Mouse (Mus musculus) forelimb bud, embryonic 11.5 days (tissue): ENCODE data around the gene Gal3st4.

ENCODE experiments used
- DNase-seq: peaks from one replicate; pipeline ENCODE4 v3.0.0-alpha.2; 2012; ENCODE audit warnings: low read depth, low spot score

Gal3st4 gene

DNA sequence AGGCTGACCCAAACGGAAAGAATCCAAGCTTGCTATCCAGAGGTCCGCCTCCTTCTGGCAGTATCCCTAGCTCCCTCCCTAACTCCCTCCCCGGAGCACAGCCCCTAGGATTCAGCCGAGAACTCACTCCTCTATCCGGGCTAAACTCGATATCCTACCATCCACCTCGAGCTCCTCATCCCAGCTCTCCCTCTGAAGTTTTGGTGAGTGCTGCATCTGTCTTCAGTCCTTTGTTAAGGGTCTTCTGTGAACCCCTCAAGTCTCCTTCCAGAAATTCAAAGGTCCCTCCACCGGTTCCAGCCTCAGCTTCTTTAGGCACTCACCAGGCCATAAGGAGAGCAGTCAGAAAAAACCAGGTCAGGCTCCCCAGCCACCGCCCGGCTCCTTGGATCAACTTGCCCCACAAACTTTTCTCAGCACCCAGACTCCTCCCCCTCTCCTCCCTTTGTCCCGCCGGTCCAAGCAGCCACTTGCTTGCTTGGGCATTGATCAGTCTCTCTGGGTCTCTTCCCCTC, at the start of gene Gal3st4:
Gene Gal3st4, minus strand, starts transcription at position 432 of the 515 bp plus-strand sequence.
- DNase-seq = peak; percentile 43

DNA sequence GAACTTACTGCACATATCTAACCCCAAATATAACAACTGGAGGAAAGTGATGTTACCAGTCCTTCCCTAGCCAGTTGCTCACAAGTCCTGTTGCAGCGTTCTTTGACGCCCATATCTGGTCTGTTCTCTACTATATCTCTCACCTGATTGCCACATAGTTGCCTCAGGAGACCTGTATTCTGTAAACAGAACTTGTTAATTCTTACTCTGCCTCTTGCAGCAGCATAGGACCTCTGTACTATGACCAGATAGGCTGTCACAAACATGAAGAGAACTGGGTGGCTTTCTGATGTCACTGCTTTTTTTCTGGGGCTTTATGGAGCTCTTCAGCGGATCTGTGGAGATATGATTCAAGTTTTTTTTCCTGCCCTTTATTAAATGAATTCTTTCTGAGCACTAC, 40.2 kb upstream of the Gal3st4 start:
- no peak for DNase-seq

DNA sequence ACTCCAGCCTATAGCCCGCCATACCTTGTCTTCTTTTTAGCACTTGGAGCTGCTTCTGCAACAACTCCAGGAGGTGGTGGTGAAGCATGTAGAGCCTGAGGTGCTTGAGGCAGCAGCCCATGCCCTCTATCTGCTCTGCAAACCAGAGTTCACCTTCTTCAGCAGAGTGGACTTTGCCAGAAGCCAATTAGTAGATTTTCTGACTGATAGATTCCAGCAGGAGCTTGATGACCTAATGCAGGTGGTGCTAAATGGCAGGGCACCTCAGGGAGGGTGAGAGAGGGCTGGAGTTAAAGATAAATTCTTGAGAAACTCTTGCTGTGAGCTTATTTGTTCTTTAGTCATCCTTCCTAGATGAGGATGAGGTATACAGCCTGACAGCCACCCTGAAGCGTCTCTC, 27.0 kb upstream of the Gal3st4 start:
- no peak for DNase-seq

DNA sequence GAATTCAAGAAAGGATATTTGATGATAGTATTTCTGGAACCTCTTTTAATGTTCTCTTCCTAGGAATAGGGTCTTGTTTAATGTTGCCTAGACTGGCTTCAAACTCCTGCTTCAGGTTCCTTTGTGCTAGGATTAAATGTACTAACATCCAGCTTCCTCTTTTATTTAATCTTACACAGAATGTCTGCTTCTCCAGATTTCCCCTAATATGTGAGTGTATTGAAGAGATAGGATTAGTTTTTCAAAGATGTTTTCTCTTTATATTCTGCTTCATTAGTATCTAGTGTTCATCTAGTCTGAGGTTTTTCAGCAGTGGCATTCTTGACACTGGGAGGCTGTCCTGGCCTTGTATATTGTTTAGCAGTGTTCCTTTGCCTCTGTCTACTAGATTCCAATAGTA, 21.5 kb upstream of the Gal3st4 start:
- DNase-seq = no peak

DNA sequence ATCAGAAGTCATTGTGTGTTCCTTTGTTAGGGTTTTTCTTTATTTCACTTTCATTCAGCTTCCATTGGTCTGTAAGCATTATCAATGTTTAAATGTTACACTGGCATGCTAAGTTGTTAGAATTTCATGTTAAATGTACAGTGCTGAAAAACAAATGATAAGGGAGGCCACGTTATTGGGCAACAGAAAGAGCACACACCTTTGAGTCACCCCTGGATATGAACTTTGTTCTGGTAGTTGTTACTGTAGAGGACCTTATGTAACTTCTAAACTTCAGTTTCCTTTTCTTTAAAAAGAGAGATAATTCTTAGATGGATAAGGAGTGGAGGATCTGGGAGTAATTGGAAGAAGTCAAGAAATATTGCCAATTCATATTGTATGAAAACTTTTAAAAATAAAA, 19.0 kb upstream of the Gal3st4 start:
- DNase-seq = no peak

DNA sequence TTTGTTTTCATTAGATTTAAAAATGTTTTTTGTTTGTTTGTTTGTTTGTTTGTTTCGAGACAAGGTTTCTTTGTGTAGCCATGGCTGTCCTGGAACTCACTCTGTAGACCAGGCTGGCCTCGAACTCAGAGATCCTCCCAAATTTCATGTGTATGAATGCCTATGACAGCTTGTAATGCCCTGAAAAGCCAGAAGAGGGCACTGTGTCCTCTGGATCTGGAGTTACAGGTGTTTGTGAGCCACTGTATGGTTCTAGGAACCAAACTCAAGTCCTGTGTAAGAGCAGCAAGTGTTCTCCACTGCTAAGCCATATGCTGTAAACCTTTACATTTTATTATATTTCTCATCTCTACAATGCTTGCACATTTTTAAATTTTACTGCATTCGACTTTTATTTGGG, 15.2 kb upstream of the Gal3st4 start:
- no peak for DNase-seq

DNA sequence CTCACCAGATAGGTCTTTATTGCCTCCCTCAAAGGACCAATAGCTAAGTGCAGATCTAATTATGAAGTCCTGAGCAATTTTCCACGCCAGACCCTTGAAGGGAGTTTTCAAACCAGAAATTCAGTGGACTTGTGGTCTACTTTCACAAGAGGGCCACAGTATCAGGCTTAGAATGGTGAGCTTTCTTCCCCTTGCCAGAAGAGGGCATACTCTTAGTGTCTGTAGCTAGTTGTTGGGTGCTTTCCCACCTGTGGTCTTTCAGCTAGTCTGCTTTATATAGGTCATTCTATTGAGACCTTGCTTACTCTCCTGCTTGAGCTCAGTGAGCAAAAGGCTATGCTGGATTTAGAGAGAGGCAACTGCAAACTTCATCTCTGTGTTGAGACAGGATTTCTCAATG, 10.9 kb upstream of the Gal3st4 start:
- no peak for DNase-seq

DNA sequence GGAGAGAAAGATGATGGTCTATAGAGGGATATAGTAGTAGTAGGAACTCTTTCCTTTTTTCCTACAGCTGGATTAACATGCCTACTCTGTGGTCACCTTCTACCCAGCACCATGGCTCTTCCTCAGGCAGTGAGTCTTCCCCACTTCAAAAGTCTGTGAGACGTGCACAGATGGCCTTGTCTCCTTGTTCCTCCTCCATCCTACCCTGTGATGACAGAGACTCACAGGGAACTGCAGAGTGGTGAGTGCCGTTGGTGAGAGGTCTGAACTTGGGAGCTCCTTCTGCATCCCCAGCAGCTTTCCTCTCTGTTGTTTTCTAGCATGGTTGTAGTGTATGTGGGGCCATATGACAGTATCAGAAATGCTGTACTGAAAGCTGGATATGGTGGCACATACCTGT, 9.2 kb upstream of the Gal3st4 start:
- no peak for DNase-seq

DNA sequence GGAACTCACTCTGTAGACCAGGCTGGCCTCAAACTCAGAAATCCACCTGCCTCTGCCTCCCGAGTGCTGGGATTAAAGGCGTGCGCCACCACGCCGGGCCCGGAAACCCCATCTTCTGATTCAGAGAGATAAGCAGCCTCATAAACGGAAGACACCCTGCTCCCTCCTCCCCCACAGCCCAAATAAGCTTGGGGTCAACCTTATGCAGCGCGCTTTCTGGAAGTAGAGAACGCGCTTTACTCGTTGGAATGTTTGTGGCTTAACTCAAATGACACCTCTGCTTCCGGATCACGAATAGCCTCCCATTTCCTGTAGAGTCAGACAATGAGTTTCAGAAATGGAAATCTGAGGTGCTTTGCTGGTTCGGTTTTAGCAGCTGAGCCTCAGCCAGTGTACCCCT, 8.2 kb upstream of the Gal3st4 start:
- DNase-seq = no peak

DNA sequence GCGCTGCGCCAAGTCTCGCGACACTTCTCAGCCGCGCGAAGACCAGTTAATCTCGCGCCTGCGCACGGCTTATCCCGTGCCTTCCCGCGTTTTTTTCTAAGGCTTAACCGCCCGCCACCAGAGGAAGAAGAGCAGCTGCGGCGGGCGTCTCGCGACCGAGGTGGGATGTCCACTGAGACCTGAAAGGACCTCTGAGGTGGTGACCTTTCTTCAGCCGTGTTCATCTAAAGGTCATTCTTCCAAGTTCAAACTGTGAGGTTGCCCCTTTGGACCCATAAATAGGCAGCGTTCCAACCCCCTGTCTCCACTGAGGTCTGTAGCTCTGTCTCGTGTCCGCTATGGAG, 7.8 kb upstream of the Gal3st4 start:
- DNase-seq = no peak

DNA sequence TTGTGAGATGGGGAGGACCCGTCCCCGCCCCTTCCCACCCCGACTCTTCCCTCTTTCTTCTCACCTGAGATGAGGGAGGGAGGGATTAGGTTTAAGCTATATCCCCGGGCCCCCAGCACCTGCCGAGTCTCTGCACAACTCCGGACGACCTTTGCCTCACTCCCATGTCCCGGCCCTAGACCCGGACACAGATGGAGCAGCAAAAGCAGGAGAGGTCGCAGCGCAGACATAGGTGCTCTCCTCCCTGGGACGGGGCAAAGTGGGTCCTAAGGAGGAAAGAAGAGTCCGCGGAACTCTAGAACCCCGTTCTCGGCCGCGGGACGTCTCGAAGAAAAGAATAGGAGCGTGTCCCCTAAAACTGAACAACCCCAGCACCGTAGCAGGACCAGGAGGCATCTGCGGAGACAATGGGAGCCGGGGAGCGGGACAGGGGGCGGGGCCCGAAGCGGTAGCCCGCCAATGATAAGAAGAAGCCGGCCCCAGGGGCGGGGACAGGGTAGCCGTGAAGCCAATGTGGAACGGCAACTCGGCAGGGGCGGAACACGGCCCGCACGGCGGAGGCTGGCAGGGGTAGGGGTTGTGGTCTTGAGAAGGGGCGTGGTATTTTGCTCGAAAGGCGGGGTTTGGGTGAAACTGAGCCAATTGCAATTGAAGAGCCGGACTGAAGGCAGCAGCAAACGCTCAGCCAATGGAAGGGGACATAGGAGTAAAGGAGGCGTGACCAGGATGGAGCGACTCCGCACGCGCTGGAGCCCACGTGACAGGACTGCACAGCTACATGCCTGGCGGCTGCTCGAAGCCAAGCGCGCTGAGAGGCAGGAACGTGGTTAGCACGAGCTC, 7.2 kb upstream of the Gal3st4 start, which contains the start of the genes Gm43720, Gpc2 and Stag3:
Gene Gm43720, minus strand, starts transcription at position 374 of the 840 bp plus-strand sequence.
Gene Gpc2, minus strand, starts transcription at position 421 of the 840 bp plus-strand sequence.
Gene Stag3, plus strand, starts transcription at position 656 of the 840 bp plus-strand sequence.
- DNase-seq = peak; percentile 99

DNA sequence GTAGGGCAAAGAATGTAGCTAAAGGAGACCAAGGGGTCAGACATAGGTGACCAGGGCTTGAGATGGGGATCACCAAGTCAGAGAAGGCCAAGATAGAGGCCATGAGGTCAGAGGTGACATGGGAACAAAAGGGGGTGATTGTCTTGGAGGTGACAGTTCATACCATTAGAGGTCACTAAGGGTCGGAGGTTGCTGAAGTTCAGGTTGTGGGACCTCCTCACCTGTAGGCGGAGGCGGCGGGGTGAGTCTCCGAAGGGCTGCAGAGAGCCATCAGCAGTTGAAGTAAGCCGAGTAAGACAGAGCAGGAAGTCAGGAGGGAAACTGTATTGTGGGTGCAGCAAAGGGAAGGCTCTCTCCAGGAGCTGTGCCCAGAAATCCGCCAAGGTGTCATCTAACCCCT, 5.4 kb upstream of the Gal3st4 start:
- no peak for DNase-seq

DNA sequence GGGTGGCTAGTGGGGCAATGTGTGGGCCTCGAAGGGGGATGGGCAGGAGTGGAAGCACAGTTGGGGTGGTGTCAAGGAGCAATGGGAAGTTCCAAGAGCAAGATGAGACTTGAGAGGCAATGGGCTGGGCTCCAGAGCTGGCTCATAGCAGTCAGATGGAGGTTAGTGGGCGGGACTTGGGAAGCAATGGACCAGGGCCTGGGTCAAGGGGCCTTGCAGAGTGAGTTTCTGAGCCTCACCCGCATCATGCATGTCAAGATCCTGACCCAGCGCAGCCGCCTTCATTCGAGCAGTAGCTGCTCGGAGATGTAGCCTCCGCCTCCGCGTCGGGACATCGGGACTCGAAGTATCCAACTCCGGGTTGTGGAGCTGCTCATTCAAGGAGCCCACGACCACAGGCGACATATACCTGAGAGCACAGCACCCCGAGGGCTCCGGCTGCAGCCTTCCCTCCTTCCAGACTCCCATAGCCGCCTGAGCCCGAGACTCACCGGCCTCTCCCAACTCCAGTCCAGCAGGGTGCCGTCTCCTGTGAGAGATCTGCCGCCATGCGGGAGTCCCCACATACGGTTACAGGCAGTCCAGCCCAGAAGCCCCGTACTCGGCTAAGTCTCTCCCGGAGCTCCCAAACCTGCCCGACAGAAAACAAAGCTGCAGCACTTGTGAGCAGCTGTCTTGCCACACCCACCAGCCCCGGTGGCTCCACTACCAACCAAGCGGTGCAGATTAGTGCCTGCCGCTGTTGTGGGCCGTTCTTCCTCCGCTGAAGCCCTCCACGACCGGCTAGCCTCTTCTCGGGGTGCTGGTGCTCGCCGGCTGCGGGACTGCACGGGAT, 2.8 kb upstream of the Gal3st4 start:
- DNase-seq = no peak

DNA sequence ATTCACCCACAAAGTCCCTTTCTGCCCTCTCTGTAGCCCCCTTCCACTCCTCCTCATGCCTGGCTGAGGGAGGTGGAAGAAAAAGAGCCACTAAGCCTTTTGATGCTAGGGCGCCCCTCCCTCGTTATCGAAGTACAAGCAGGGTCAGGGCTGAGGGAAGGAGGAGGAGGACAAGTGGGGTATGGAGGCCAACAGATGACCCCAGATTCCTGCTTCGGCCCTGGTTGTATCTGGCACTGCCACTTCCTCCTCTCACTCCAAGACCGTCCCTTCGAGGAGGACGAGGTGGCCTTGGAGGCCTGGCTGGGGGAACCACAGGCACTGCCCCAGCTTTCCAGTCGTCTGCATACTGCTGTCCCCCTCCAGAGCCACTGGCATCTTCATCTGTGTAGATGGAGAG, 1.5 kb upstream of the Gal3st4 start:
- no peak for DNase-seq

DNA sequence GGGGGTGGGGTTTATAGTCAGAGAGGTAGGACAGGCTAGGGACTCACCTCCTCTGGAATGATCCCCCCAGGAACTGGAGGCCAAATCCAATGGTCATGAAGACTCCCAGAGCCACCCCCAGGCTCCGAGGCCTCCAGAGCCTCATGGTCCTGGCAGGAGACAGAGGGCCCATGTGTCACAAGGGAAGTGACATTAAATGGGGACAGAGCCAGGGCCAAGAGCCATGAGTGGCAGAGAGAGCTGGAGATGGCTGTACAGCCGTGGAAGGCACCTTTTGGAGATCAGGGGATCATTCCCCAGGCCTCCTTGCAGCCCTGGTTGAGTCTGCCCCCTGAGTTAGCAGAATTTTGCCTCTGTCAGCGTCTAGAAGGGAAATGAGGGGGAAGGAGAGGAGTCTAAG, 1.4 kb downstream of the Gal3st4 start:
- no peak for DNase-seq

DNA sequence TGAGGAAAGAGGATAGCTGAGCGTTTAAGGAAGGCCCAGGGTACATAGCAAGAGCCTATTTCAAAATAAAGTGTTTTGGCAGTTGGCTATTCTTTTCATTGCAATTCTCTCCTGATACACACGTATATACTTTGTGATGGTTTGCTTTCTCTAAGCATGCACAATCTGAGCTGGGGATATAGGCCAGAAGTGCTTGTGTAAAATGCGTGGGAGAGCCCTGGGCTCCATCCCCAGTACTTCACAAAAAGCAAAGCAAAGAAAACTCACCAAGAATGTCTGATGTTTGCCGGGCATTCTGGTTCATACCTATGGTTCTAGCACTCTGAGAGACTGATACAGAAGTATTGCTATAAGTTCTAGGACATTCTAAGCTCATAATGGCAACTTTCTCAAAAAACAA, 3.7 kb downstream of the Gal3st4 start:
- no peak for DNase-seq

DNA sequence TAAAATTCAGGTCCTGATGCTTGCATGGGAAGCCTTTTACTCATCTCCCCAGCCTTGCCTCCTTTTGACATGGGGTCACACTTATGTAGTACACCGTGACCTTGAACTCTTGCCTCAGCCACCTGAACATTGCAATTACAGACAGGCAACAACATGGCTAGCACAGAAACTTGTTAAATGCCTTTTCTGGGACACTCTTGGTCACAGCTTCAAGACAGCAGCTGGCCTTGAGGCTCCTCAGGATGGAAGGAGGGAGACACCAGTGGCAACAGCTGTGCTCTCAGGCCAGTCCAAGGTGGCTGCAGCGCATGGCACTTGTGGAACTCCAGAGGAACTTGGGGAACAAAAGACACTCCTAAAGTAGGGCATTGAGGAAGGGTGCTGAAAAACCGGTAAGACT, 5.5 kb downstream of the Gal3st4 start:
- no peak for DNase-seq

DNA sequence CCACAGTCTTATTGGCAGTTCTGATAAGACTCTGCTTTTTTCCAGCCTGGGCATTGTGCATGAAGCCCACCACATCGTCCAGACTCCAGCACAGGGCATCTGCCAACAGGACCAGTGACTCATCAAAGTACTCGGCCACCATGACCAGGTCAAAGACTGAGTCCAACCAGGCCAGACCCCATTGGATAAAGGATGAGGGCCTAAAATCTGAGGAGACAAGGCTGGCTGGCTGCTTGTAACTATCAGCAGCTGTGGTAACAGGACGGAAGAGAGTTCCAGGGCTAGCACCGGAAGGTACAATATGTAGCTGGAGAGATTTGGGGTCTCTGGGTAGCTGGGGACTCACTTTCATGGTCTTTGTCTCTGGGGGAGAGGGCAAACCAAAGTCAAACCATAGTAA, 6.9 kb downstream of the Gal3st4 start:
- DNase-seq = no peak

DNA sequence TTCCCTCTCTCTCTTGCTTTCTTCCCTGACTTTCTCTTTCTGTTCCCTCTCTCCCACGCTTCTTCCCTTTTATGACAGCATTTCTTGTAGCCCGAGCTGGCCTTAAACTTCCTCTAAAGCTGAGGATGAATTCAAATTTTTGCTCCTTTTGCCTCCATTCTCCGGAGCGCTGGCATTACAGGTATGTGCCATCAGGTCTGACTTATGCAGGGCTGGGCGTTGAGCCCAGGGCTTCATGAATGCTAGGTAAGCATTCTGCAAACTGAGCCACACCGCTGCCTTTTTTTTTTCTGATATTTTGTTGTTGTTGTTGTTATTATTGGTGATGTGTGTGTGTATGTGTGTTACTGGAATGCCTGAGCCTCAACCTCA, 8.4 kb downstream of the Gal3st4 start:
- DNase-seq = no peak

DNA sequence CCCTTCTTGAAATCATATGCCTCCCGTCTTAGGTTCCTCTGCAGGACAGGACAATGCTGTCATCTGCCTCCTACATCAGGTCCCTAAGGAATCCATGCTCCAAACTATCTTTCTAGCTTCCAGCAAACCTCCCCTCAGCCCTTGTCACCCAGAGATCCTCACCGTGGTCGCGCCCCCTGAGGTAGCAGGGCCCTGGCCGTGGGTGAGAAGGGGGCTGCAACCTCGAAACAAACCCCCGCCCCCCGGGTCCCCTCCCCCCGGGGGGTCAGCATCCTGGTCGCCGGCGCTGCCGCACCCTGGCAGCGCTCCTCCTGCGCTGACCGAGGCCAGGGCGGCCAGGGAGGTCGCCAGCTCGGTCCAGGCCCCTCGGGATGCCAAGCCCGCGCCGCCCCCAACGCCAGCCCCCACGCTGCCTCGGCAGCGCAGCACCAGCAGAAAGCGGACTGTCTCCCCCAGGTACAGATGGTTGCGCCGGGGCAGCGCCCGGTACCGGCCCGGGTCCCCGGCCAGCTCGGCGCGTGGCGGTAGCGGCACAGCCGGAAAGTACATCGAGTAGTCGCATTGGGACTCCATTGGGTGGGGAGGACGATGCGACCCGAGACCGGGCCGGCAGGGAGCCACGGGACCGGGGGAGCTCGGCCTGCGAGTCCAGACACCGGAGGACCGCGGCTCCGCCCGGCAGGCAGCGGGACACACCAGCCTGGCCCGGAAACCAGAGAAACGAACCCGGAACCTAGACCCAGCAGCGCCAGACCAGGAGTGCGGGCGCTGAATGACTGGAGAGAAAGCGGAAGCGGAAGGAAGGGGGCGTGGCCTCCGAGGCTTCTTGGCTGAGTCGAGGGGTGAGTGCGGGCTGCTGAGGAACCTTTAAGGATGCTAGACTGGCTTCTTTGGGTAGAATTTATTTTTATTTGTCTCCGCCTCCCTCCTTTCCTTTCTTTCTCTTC, 9.1 kb downstream of the Gal3st4 start, which contains the start of gene BC037034:
Gene BC037034, minus strand, starts transcription at position 774 of the 947 bp plus-strand sequence.
- DNase-seq = peak; percentile 84

DNA sequence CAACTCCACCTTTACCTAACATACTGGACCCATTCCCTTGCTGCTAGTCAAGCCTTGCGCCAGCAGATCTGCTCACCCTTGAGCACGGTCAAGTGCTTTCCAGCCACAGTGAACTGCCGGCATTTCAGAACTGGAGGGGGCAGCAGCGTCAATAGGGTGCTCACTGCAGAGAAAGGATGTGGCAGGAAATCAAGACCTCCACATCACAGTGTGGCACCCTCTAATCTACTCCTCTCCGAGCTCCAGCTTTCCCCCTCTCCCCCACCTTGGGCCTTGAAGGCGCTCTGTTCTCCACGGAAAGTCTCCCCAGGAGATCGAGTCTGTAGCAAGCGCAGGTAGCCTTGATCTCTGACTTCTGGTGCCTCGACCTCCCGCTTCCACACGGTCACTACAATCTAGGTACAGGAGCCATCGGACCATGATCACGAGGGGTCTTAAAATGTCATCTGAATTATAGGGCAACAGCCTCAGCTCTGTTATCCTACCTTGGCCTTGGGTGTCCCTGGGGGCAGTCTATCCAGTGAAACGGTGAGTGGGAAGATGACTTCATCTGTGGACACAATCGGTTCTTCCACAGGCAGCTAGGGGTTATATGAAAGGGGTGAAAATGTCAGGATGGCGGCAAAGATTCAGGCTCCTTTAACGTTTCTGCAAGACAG, 9.9 kb downstream of the Gal3st4 start:
- DNase-seq = no peak
